Mouse (Mus musculus) bone marrow, adult 2 months (tissue): ENCODE data around the gene Nop2. TPM values are rescaled to one million over a fixed set of nuclear protein-coding genes. Genes with fewer than 3 reads are reported as not detected.

ENCODE experiments used
- H3K27ac ChIP-seq: fragments of 200-500 bp; 2 replicates; pipeline ENCODE4 v1.5.1; 2012; ENCODE audit warnings: low read depth, mild to moderate bottlenecking, control low read depth, inconsistent platforms, low read length; ENCODE audit not compliant: control insufficient read depth, poor library complexity, insufficient read depth
- H3K4me1 ChIP-seq: fragments of 200-500 bp; 2 replicates; pipeline ENCODE4 v1.6.1; 2011; ENCODE audit warnings: low read length; ENCODE audit not compliant: control insufficient read depth, insufficient read depth
- H3K4me3 ChIP-seq: fragments of 200-500 bp; replicated peaks from 2 replicates; pipeline ENCODE3; 2011; ENCODE audit warnings: mild to moderate bottlenecking, low read depth, low read length, control low read depth; ENCODE audit not compliant: control insufficient read depth
- CTCF ChIP-seq: fragments of 200-500 bp; IDR thresholded peaks from 2 replicates; pipeline ENCODE4 v1.5.1; 2011; ENCODE audit warnings: low read length, control low read depth; ENCODE audit not compliant: control insufficient read depth, insufficient read depth
- POLR2A ChIP-seq: fragments of 200-500 bp; IDR thresholded peaks from 2 replicates; pipeline ENCODE4 v1.6.1; 2011; ENCODE audit warnings: low read depth, mild to moderate bottlenecking, control low read depth, low read length, borderline replicate concordance; ENCODE audit not compliant: control insufficient read depth
- WGBS: fragments of 180-500 bp; shearing (Covaris S2); methylation state at CpG from one replicate; pipeline ENCODE4 v1.1.7; 2018; 5-methylcytosine and 5-hydroxymethylcytosine counted together
- polyA plus RNA-seq: library from polyadenylated mRNA; stranded (reverse); fragments of >200 nt; gene quantifications from 2 replicates; pipeline ENCODE4 v1.2.4, GENCODE M21; 2011; ENCODE audit warnings: low replicate concordance; ENCODE audit not compliant: missing spikeins, insufficient read depth, insufficient read length

Nop2 gene
- polyA plus RNA-seq: 12.5 and 25.7 TPM in 2 replicates

DNA sequence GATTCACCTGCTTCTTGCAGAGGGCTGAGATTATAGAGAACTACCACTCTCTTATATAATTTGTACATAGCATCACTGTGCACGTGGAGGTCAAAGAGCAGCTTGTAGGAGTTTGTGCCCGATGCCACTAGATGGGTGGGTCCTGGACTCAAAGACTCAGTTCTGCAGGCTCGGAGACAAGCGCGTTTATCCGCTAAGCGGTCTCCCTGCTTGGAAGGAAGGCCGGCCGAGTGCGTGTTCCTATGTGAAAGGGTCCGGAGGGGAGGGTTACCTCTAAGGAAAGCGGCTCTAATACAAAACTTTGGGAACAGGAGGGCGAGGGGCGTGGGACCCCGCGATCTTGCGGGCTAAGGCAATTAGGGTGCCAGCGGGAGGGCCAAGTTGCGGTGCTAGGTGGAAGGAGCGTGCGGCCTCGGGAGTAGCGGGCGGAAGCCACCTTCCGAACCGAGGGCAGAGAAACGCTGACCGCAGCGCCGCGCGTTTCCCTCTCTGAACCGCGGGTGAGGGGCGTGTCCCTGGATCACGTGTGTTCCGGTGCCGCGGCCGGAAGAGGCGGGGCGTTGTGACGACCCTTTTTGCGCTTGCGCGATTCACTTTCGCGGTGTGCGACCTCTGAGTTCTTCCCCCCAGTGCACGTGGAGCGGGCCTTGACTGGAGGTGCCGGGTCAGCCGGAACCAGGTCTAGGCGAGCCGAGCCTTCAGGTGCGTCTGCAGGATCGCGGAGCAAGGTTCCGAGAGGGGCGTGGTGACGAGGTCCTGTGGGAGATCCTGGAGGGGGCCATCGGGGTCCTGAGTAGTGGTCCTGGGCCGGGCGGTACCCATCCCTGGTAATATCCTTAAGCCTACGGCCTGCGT lies at the start of gene Nop2:
TSS of gene Nop2 (plus strand) at position 608 of the 855 bp plus-strand sequence.
- TF ChIP-seq CTCF (no peak), POLR2A (peak; percentile 83; the same call in 1 of the 2 replicates)
- under 1% methylated on average over 66 of the region's 66 CpGs for WGBS
- peak within 1 kb of the TSS; percentile 82 for H3K27ac ChIP-seq

GRCm38 (mm10) chr6:125082801-125083386 lies 48.8 kb upstream of the Nop2 start:
- 80% methylated on average over 7 of the region's 7 CpGs for whole genome bisulfite sequencing
- Histone ChIP-seq H3K4me1 (no peaks in the 10 kb centered on the region), H3K27ac (no peak overlapping the region), H3K4me3 (no peak overlapping the region)
- TF ChIP-seq POLR2A: no peak
- TF ChIP-seq CTCF: no peak

More for the DNA sequence above, at the start of gene Nop2:
- Histone ChIP-seq H3K4me1 (no peaks in the 10 kb centered on the region), H3K4me3 (peak within 1 kb of the TSS; percentile 93)

- TF ChIP-seq CTCF (peak; percentile 51), POLR2A (no peak)
- Histone ChIP-seq H3K27ac (no peak overlapping the region), H3K4me1 (peaks cover 3% of the 10 kb centered on the region), H3K4me3 (no peak overlapping the region)
- 12% methylated on average over 4 of the region's 4 CpGs for WGBS
These were observed 47.3 kb upstream of the Nop2 start for GRCm38 (mm10) chr6:125084424-125084823.

DNA sequence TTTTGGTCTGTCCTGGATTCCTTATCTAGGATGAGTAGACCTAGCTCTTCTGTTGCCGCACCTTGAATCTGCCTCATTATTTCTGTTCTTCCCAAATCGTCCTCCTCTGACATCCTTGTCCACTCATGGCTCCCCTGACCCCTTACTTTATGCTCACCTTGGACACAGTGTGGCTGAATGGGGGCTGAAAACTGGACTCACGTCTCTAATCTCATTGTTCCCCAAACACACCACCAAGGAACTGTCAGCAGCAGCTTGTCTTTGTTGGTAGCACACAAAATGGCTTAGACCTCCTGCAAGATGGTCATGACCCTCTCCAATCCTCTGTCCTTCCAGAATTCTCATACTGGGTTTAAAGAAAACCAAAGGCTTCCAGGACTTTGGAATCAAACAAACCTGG lies 43.8 kb upstream of the Nop2 start:
- Histone ChIP-seq H3K27ac (no peak overlapping the region), H3K4me1 (peaks cover 8% of the 10 kb centered on the region), H3K4me3 (no peak overlapping the region)
- TF ChIP-seq CTCF (no peak), POLR2A (no peak)
- 75% methylated on average over 3 of the region's 3 CpGs for WGBS

DNA sequence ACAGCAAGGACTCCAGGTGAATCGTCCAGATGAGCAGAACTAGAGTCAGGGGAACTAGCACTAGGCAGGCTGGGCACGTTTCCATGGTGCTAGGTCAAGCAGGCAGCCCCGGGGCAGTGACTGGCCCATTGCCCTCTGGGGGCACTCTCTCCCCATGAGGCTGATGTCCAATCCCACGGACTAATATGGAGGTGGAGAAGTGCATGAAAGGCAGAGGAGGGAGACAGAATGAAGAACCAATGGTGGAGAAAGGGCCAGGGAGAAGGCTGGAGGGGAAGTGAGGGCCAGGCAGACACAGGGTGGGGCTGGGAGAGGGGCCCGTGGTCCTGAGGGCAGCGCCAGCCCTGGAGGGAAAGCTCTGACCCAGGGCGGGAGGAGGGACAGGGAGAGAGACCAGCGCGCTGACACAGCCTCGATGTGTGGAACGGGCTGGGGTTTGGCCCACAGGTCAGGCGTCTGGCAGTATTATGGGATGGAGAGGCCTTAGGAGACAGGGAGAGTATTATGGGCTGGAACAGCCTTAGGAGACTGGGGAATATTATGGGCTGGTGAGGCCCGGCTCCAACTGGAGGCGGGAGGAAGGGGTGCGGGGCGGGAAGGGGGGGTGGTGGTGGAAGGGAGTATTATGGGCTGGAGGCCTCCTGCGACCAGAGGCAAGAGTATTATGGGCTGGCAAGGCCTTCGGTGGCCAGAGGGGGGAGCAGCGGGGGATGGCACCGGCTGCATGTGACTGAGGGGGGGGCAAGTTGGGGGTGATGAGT lies 43.0 kb upstream of the Nop2 start:
- Histone ChIP-seq H3K4me3 (no peak overlapping the region), H3K4me1 (peaks cover 8% of the 10 kb centered on the region), H3K27ac (peak overlapping the region; percentile 86)
- 6% methylated on average over 20 of the region's 20 CpGs for WGBS
- TF ChIP-seq POLR2A (peak; percentile 9; the same call in 1 of the 2 replicates), CTCF (no peak; the same call in 1 of the 2 replicates)

GRCm38 (mm10) chr6:125089521-125090321 lies 42.0 kb upstream of the Nop2 start:
- no peak for TF ChIP-seq CTCF
- TF ChIP-seq POLR2A: no peak
- 2% methylated on average over 15 of the region's 15 CpGs for WGBS
- Histone ChIP-seq H3K4me1 (peaks cover 8% of the 10 kb centered on the region), H3K4me3 (peak overlapping the region; percentile 7), H3K27ac (peak overlapping the region; percentile 33; the same call in 1 of the 2 replicates)

GRCm38 (mm10) chr6:125090341-125091085 lies 41.2 kb upstream of the Nop2 start:
- TF ChIP-seq POLR2A (no peak), CTCF (no peak)
- Histone ChIP-seq H3K27ac (peak overlapping the region; percentile 33; the same call in 1 of the 2 replicates), H3K4me3 (no peak overlapping the region), H3K4me1 (peaks cover 8% of the 10 kb centered on the region)
- WGBS: 56% methylated on average over 10 of the region's 10 CpGs
